Mouse (Mus musculus): Measurements from ENCODE around the gene Smg6.

Smg6 gene

GRCm38 (mm10) chr11:75213372-75214080 lies 287.9 kb downstream of the Smg6 start:
- DNase-seq (ENCODE audit: low spot score in 2 of 2), result peak; percentile 69 to 76

Data from urinary bladder, adult 18-20 months (tissue).